Mouse (Mus musculus): ENCODE measurements around the gene Rcn3.
A peak's percentile ranks its signal among the peaks of the same experiment; 100 is the strongest.

DNA sequence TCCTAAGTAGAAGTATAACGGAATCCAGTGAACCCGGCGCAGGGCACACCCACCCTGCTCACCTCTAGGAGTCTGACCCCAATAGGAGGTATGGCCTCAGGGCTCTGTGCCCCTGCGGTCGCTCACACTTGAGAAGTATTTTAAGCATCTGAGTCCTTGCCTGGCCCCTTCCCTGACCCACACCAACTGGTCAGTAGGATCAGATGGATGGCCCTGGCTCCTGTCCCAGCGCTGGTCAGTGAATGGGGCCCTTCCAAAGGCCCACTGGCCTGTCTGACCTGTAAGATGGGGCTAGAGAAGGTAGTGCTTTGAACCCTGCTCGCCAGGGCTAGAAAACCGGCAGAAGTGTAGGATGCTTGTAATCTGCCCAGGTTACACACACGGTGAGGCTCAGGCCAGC is 51.2 kb downstream of the Rcn3 start:
- no peak for TF ChIP-seq MAX (IDR thresholded peaks at IDR 0.05; ENCODE audit: low read depth)
- TF ChIP-seq E2F4 (IDR thresholded peaks at IDR 0.05; ENCODE audit: insufficient read depth) = no peak
- TF ChIP-seq TCF12 (IDR thresholded peaks at IDR 0.05; ENCODE audit: insufficient read depth, poor library complexity, severe bottlenecking) = no peak
- TF ChIP-seq MYOG (IDR thresholded peaks at IDR 0.05; ENCODE audit: control insufficient read depth in 1 of 3, insufficient read depth in 1 of 3, insufficient read length in 2 of 3, low read depth in 2 of 3) = peak in 1 of 3 experiments; percentile 72
- TF ChIP-seq POLR2A (IDR thresholded peaks at IDR 0.05; ENCODE audit: insufficient read length, low read depth) = no peak

Data from myocyte (in vitro differentiated cells).